Mouse (Mus musculus) bone marrow macrophage, adult 2 months (primary cell): ENCODE results near the gene Ripor3. TPM values are rescaled to one million over a fixed set of nuclear protein-coding genes. Genes with fewer than 3 reads are reported as not detected.

Experiments used
- H3K27ac ChIP-seq: 2 replicates; pipeline ENCODE4 v1.5.1; 2012; ENCODE audit warnings: low read depth, low read length; ENCODE audit not compliant: insufficient read depth
- H3K4me1 ChIP-seq: 2 replicates; pipeline ENCODE4 v1.6.1; 2012; ENCODE audit warnings: low read length; ENCODE audit not compliant: control insufficient read depth, insufficient read depth
- H3K4me3 ChIP-seq: 2 replicates; pipeline ENCODE4 v1.5.1; 2012; ENCODE audit warnings: mild to moderate bottlenecking, low read length, moderate library complexity; ENCODE audit not compliant: insufficient read depth
- CTCF ChIP-seq: IDR thresholded peaks from 2 replicates; pipeline ENCODE4 v1.5.1; 2012; ENCODE audit warnings: low read depth, mild to moderate bottlenecking, low read length, moderate library complexity
- POLR2A ChIP-seq: IDR thresholded peaks from 2 replicates; pipeline ENCODE4 v1.6.1; 2012; ENCODE audit warnings: mild to moderate bottlenecking, low read depth, low read length, borderline replicate concordance
- polyA plus RNA-seq: library from polyadenylated mRNA; stranded (reverse); fragments of >200 nt; gene quantifications from 2 replicates; pipeline ENCODE4 v1.2.4, GENCODE M21; 2012; ENCODE audit not compliant: missing spikeins, insufficient read depth, insufficient read length

Ripor3 gene
- polyA plus RNA-seq, 1 experiment, result not detected

- TF ChIP-seq CTCF (no peak), POLR2A (no peak)
- Histone ChIP-seq H3K4me1 (no peaks in the 10 kb centered on the region), H3K4me3 (no peak overlapping the region), H3K27ac (no peak overlapping the region)
Observed at GRCm38 (mm10) chr2:167975746-167976145, 34.7 kb downstream of the Ripor3 start.

- Histone ChIP-seq H3K27ac (no peak overlapping the region), H3K4me1 (no peaks in the 10 kb centered on the region), H3K4me3 (no peak overlapping the region)
- TF ChIP-seq CTCF (no peak), POLR2A (no peak)
Observed at GRCm38 (mm10) chr2:167972809-167973208, 37.6 kb downstream of the Ripor3 start.

GRCm38 (mm10) chr2:167972146-167972545, 38.3 kb downstream of the Ripor3 start:
- TF ChIP-seq POLR2A (no peak), CTCF (no peak)
- Histone ChIP-seq H3K4me1 (no peaks in the 10 kb centered on the region), H3K4me3 (no peak overlapping the region), H3K27ac (no peak overlapping the region)

DNA sequence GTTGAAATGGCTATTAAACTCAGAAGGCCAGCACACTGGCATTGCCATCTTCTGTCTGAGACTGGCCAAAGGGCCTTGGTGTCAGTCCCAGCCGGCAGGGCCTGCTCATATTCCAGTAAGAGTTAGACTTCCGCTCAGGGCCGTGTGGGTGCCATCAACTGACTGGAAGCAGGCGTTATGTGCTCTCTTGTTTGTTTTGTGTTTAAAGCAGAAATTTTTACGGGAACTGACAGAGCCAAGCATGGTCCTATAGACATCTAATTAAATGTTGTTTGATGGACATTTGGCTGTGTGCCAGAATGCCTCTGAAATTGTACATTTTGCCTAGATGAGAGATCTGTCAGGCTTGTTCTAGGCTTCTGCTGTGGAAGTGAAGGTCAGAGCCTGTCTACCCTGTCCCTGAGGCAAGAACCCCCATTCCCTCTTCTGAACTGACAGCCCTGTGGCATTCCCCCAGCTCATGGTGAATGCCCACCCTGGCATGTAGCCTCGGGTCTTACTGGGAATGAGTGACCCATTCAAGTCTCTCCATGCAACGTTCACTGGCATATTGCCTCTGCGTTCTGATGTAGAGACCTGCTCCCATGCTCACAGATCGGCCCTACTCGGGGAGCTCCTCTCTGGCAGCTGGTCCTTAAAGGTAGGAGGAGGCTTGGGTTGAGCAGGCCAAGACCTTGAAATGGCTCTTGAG, 40.4 kb downstream of the Ripor3 start:
- TF ChIP-seq CTCF (no peak), POLR2A (no peak)
- no peak overlapping the region for H3K4me3 ChIP-seq
- no peaks in the 10 kb centered on the region for H3K4me1 ChIP-seq
- H3K27ac ChIP-seq, result no peak overlapping the region

DNA sequence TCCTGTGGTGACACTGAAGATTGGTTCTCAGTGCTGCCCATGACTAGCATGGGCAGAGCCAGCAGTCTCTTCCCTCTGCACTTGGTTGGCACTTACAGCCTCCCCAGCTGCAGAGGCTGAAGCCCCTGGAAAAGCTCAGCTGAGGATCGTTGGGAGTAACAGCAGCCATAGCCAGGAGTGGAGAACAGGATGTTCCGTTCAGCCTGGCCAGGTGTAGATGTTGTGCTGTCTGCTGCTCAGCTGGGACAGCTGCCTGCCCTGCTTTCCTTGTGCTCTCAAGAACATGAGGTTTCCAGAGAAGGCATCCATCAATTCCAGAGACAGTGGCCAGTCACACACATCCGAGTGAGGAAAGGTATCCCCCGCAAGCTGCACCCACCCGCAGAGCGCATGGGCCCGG, 41.9 kb downstream of the Ripor3 start:
- peaks cover 8% of the 10 kb centered on the region for H3K4me1 ChIP-seq
- no peak overlapping the region for H3K4me3 ChIP-seq

GRCm38 (mm10) chr2:167965911-167966310, 44.5 kb downstream of the Ripor3 start:
- TF ChIP-seq POLR2A (no peak), CTCF (no peak)
- peaks cover 33% of the 10 kb centered on the region for H3K4me1 ChIP-seq
- no peak overlapping the region for H3K27ac ChIP-seq
- H3K4me3 ChIP-seq, result no peak overlapping the region

More for the DNA sequence above, 41.9 kb downstream of the Ripor3 start:
- TF ChIP-seq POLR2A (no peak), CTCF (no peak)
- no peak overlapping the region for H3K27ac ChIP-seq

DNA sequence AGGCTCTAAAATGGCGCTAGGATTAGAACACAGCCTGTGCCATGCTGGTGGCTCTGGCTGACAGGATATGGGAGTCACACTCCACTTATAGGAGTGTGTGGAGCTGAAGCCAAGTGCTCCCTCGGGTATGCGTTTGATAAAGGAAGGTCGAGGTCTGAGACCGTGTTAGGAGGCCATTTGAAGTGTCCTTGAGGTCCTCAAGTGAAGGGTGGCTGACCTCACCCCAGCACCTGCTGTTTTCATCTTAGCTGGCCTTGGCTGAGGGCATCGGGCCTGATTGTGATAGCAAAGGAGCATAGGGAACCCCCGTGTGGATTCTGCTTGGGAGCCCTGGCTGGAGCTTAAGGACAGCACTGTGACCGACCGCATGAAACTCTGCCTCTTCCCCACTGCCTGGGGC, 46.1 kb downstream of the Ripor3 start:
- no peak overlapping the region for H3K27ac ChIP-seq
- no peak for TF ChIP-seq CTCF
- no peak for TF ChIP-seq POLR2A
- peaks cover 49% of the 10 kb centered on the region for H3K4me1 ChIP-seq
- H3K4me3 ChIP-seq, result no peak overlapping the region

DNA sequence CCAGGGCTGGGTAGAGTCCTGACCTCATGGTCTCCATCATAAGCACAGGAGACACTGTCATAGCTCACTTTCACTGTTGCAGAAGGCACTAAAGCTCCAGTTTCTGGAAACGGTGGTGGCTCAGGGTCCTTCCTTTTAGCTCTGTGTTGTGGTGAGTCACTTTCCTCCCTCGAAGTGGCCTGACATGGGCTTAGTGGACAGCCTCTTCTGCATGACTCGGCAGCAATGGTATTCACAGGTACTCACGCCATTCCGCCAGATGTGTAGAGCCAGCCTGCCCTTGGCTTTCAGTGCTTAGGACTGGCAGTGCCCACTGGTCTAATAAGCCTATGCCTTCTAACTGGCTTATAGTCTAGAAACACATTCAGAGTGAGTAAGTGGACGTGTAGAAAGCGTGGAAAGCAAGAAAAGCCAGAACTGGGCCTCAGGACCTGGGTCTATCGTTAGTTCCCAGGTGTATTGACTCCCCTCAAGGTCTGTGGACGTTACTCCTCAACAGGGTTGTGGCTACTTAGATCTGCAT, 46.6 kb downstream of the Ripor3 start:
- H3K4me3 ChIP-seq, result no peak overlapping the region
- no peak for TF ChIP-seq CTCF
- no peak for TF ChIP-seq POLR2A
- peaks cover 52% of the 10 kb centered on the region for H3K4me1 ChIP-seq
- H3K27ac ChIP-seq, result 0 out of 2 replicates have a peak overlapping the region, but pooled peaks have one; percentile 18

GRCm38 (mm10) chr2:167963176-167963575, 47.2 kb downstream of the Ripor3 start:
- TF ChIP-seq POLR2A, result no peak
- no peak for TF ChIP-seq CTCF
- H3K4me1 ChIP-seq, result peaks cover 57% of the 10 kb centered on the region
- no peak overlapping the region for H3K4me3 ChIP-seq
- 0 out of 2 replicates have a peak overlapping the region, but pooled peaks have one; percentile 18 for H3K27ac ChIP-seq

GRCm38 (mm10) chr2:167962347-167962746, 48.1 kb downstream of the Ripor3 start:
- no peak for TF ChIP-seq POLR2A
- TF ChIP-seq CTCF, result no peak
- peaks cover 65% of the 10 kb centered on the region for H3K4me1 ChIP-seq
- peak overlapping the region; percentile 35 for H3K27ac ChIP-seq
- no peak overlapping the region for H3K4me3 ChIP-seq

GRCm38 (mm10) chr2:167960584-167960983, 49.8 kb downstream of the Ripor3 start:
- Histone ChIP-seq H3K4me1 (peaks cover 78% of the 10 kb centered on the region), H3K27ac (peak overlapping the region; percentile 91), H3K4me3 (no peak overlapping the region)
- TF ChIP-seq CTCF, result no peak
- TF ChIP-seq POLR2A, result no peak
